Mouse (Mus musculus): ENCODE results near the gene Rasl10b.

Gene Rasl10b

GRCm38 (mm10) chr11:83432533-83432932 is 23.6 kb downstream of the Rasl10b start:
- no peak for DNase-seq (ENCODE audit: low spot score)

DNA sequence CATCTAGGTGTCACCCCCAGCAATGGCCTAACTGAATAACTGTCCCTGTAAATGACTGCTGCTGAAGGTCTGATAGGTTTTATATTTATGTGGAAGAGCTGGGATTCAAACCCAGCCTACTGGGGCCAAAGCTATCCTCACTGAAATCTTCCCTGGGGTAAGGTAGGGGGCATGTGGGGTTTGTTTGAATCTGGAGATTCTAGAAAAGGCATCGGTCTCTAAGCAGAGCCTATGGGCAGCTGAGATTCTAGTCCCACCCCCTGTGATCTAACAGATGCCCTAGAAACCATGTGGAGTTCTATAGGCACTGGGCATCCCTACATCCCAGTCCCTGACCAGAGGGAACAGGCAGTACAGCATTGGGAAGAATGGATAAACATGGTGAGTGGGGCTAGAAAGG is 28.4 kb downstream of the Rasl10b start, which contains the start of gene 1700020L24Rik:
Gene 1700020L24Rik (plus strand): TSS at position 301 of the 400 bp plus-strand sequence.
- no peak for DNase-seq (ENCODE audit: low spot score)

GRCm38 (mm10) chr11:83439426-83440060 is 30.6 kb downstream of the Rasl10b start:
- DNase-seq (ENCODE audit: low spot score): no peak

- DNase-seq (ENCODE audit: low spot score): peak; percentile 85
Measured at GRCm38 (mm10) chr11:83440081-83441064, 31.4 kb downstream of the Rasl10b start.

DNA sequence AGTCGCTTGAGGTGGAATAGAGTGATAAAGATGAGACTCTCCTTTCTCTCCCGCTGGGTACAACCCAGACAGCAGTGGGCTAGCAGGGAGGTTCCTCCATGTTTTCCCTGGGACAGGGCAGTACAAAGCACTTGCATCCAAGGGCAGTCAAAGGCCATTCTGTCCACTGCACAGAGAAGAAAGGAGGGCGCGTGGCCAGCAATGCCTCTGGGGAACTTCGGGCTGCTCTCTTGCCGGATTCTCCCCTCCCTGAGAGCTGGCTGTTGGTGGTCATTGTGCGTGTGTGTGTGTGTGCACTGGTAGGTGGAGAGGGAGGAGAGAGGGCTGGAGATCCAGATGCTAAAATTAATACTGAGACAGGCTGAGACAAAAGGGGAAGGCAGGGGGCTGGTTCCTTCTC is 32.3 kb downstream of the Rasl10b start:
- DNase-seq (ENCODE audit: low spot score): peak; percentile 37

- DNase-seq (ENCODE audit: low spot score): peak; percentile 34
Measured at GRCm38 (mm10) chr11:83442596-83443267, 33.8 kb downstream of the Rasl10b start.

DNA sequence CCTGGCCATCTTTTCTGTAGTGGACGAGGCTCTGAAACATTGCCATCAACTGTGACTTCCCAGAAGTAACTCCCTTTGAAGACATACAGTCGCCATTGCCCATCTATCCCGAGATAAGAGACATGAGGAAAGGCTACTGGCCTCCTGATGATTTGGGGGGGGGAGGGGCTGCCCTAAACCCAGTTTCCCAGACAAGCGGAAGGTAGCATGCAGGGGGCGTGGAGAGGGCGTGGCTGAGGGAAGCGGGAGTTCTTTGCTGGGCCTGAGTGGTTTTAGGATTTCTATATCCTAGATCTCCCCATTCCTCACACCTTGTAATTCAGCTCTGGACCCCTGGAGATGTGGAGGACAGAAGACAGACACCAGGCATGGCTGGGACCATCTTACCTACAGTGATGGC is 34.9 kb downstream of the Rasl10b start:
- no peak for DNase-seq (ENCODE audit: low spot score)

DNA sequence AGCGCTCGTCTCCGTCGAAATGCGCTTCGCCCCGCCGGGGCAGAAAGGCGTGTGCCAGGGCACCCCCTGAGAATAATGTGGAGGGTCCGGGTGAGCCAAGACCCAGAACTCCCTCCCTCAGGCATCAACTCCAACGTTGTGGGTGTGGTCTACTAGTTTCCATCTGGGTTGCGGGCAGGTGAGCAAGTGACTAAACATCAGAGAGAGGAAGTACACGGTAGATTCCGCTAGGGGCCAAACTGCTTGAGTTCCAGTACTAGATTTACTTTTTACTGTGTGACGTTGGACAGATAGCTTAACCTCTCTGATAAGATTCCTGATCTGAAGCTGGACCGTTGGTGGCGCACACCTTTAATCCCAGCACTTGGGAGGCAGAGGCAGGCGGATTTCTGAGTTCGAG is 36.1 kb downstream of the Rasl10b start:
- DNase-seq (ENCODE audit: low spot score): no peak

- no peak for DNase-seq (ENCODE audit: low spot score)
Measured at GRCm38 (mm10) chr11:83447612-83448011, 38.7 kb downstream of the Rasl10b start.

DNA sequence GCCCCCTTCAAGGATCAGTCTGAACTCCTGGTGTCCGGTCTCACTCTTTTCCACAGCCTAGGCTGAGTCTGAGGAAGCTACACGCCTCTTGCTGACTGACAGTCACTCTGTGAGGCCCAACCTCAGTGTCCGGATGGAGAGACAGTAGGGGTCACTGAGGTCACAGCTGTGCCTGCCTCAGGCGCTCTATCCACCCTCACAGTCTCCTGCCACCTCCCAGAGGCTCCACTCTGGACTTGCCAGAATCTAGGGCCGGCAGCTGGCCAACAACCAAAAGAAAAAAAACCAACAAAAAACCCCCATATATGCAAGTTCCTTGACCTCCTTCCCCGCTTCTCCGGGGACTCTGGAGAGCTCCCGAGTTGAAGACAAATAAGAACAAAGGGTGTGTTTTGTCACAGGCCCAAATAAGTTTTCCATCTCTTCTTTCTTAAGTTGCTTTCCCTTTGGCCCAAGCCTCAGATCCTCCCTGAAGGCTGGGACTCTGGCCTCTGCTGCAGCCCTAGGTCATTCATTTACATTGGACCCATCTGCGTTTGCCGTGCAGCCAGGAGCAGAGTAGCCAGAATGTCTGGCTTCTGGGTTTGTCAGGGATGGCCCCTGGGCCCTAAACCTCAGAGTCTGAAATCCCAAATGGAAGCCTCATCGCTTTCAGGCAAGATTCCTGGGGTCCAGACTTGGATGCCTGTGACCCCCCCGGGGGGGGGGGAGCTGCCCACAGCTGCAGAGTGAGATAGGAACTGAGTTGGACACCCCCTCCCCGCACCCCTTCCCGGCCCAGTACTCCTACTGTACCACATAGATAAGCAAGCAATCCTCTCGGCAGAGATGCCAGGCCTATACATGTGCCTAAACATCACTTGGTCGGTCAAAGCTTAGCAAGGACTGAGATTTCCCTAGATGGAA is 39.3 kb downstream of the Rasl10b start:
- no peak for DNase-seq (ENCODE audit: low spot score)

GRCm38 (mm10) chr11:83448927-83449236 is 39.9 kb downstream of the Rasl10b start:
- DNase-seq (ENCODE audit: low spot score): no peak

GRCm38 (mm10) chr11:83449298-83449697 is 40.4 kb downstream of the Rasl10b start:
- no peak for DNase-seq (ENCODE audit: low spot score)

GRCm38 (mm10) chr11:83450550-83450949 is 41.6 kb downstream of the Rasl10b start:
- no peak for DNase-seq (ENCODE audit: low spot score)

DNA sequence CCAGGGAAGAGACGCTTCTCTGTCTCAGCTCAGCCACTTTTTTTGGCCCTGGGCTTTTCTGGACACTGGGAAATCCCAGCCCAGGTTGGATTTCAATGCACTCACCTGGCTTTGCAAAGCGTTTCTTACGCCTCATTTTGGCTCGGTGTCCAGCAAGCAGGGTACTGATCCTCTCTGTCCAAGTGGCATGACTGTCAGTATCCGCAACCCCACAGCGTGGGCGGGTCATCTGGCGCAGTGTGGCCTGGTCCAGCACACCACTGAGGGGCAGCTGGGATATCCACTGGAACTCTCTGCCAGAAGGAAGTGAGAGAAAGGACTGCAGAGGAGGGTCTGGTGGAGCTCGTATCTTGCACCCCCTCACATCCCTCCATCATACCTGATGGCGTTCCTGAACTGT is 42.3 kb downstream of the Rasl10b start:
- no peak for DNase-seq (ENCODE audit: low spot score)

DNA sequence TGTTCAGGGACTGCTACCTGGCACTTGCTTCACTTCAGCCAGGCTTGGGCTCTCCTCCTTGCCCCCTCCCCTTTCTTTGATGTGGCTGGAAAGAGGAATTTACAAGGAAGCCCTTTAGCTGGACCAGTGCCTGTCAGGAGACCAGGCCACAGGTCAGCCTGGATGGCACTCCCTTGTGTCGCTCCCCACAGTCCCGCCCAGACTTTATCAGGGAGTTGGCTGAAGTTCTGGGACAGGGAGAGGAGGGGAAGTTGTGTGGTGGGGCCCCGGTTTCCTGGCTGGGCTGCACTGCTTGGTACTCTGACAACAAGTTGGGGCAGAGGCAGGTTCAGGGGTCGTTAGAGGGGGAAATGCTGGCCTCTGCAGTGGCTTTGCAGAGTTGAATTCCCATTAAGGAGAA is 45.6 kb downstream of the Rasl10b start:
- no peak for DNase-seq (ENCODE audit: low spot score)

DNA sequence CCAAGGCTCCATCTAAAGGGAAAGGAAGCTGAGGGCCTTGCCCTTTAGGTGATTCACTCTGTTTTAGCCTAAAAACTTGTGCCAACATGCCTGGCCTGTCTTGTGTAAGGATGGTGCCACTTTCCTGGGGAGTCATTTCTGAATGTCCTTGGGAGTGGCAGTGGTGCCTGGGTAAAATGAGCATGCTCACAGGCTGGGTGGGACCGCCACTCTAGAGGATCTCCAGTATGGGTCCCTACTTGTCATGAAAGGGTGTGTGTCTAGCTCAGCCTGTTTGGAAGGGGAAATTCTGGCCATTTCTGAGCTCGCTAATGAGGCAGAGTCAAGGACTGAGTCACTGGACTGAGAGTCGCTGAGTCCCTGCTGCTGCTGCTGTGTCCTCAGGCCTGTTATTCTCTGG is 46.7 kb downstream of the Rasl10b start:
- DNase-seq (ENCODE audit: low spot score): no peak

GRCm38 (mm10) chr11:83457257-83457656 is 48.3 kb downstream of the Rasl10b start:
- no peak for DNase-seq (ENCODE audit: low spot score)

DNA sequence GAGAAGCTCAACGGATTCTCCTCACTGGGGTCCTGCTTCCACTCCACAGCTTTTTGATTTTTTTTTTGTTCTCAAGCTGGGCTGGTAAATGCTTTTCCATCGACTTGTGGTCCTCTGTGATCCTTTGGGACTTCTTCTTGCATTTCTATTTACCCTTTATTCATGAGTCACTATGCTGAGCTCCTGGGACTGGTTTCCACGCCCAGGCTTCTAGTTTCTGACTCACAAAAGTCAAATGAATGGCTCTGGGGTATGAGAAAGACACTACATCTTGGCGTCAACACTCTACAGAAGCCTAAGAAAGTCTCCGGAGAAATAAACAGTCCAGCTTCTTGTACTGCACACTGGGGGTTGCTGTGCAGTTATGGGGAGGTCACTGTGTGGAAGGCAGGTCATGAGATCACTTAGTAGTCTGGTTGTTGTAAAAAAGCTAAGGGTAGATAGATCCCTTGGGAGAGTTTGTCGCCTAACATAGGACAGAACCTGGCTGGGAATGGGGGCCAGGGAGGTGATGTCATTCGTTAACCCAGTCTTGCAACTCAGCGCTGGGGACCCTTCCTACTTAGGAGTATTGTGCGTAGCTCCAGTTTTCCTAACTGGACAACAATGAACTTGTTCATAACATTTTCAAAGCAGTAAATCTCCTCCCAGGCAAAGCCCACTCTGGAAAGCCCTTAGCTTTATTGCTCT is 49.1 kb downstream of the Rasl10b start:
- DNase-seq (ENCODE audit: low spot score): no peak

- DNase-seq (ENCODE audit: low spot score): no peak
Measured at GRCm38 (mm10) chr11:83461462-83462027, 52.6 kb downstream of the Rasl10b start.

- peak; percentile 64 for DNase-seq (ENCODE audit: low spot score)
Measured at GRCm38 (mm10) chr11:83462711-83463244, 53.8 kb downstream of the Rasl10b start, which contains the start of gene Mmp28. Gene Mmp28, minus strand, starts transcription at chr11:83463071.

Data from ovary, postnatal 36 days (tissue).